Mouse (Mus musculus) cerebellum, adult 2 months (tissue): ENCODE measurements at regions not wholly inside any gene's neighbourhood (a gene's known extent, or its start where the extent isn't known, plus 50 kb on each side); places are given as distances from the start of the nearest gene placed in this dataset.

Source experiments
- CTCF ChIP-seq: fragments of 200-500 bp; IDR thresholded peaks from 2 replicates; pipeline ENCODE4 v1.5.1; 2011; ENCODE audit warnings: low read depth, mild to moderate bottlenecking, control low read depth, low read length, moderate library complexity, borderline replicate concordance; ENCODE audit not compliant: insufficient read depth
- POLR2A ChIP-seq: fragments of 200-500 bp; IDR thresholded peaks from 2 replicates; pipeline ENCODE4 v1.6.1; 2011; ENCODE audit warnings: low read length, control low read depth, borderline replicate concordance; ENCODE audit not compliant: insufficient read depth

GRCm38 (mm10) chr14:72854226-72854625 lies 144.4 kb upstream of the Fndc3a start:
- no peak for TF ChIP-seq CTCF
- no peak for TF ChIP-seq POLR2A
